Mouse (Mus musculus) regulatory T cell (primary cell): ENCODE measurements at regions not wholly inside any gene's neighbourhood (a gene's known extent, or its start where the extent isn't known, plus 50 kb on each side); places are given as distances from the start of the nearest gene placed in this dataset.

ENCODE experiments used
- in situ Hi-C: fragments of 300-600 bp; cut with MboI, MseI; formaldehyde crosslinking; loops from one replicate; pipeline ENCODE4 v1.15.1; 2025; ENCODE audit warnings: high pct_unique_total_duplicates

GRCm38 (mm10) chr5:51766111-51766510 is 198.6 kb upstream of the Ppargc1a start:
- in situ Hi-C loops, result no loop called here

GRCm38 (mm10) chr5:51764416-51764815 is 196.9 kb upstream of the Ppargc1a start:
- in situ Hi-C loops, result no loop called here

GRCm38 (mm10) chr5:51763599-51763998 is 196.1 kb upstream of the Ppargc1a start:
- in situ Hi-C loops, result no loop called here

- in situ Hi-C loops, result no loop called here
These were observed 194.8 kb upstream of the Ppargc1a start for GRCm38 (mm10) chr5:51762352-51762751.

GRCm38 (mm10) chr5:51758289-51758688 is 190.8 kb upstream of the Ppargc1a start:
- in situ Hi-C loops, result no loop called here

GRCm38 (mm10) chr5:51757864-51758263 is 190.3 kb upstream of the Ppargc1a start:
- in situ Hi-C loops, result no loop called here

DNA sequence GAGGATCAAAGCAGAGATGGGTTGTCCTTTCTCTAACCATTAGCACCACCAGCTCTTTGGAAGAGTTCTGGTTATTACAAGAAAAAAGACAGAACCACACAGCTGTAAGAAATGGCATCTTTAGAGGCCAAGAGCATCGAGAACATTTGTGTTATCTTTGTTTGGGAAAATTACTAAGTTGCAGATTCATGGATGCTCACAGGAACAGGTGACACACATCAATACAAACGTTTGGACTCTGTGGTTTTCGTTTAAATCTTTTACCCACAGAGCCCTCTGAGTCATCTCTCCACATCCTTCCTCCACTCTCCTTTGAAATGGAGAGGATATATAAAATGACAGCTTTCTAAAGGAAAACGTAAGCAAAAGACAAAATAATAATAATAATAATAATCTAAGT is 184.5 kb upstream of the Ppargc1a start:
- in situ Hi-C loops, result no loop called here

- in situ Hi-C loops, result no loop called here
These were observed 182.9 kb upstream of the Ppargc1a start for GRCm38 (mm10) chr5:51750456-51750855.

DNA sequence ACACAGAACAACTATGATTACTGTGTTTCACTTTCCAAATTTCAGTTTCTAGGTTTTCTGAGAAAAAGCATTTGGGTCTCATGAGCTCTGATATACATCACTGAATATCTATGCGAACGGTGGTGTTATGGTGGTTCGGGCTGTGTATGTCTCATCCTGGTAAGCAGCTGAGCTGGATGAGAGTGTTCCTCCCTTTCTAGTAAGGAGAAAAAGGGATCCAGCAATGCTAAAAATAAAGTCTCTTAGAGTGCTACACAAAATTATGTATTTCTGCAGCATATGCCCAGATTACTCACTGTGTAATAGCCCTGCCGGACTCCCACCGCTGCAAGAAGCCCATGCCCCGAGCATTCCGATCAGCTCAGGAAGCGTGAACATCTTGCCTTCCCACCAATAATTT is 173.4 kb upstream of the Ppargc1a start:
- in situ Hi-C loops, result no loop called here

- in situ Hi-C loops, result no loop called here
These were observed 162.7 kb upstream of the Ppargc1a start for GRCm38 (mm10) chr5:51730241-51730640.

DNA sequence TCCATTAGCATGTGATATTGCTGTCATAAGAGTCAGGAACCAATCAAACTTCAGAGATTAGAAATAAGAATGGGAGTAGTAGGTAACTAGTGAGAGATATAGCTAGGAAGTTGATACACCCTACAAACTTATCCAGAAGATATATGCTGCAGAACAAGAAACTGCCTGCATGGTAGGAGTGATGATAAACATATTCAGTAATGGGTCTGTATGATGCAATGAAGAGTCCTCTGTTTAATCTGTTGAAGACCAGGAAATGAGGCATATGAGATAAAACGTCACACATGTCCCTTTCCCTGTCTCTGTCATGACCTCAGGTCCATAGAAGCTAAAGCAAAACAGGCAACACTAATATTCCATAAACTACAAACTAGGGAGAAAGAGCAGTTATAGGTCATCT is 162.2 kb upstream of the Ppargc1a start:
- in situ Hi-C loops, result no loop called here

GRCm38 (mm10) chr5:51726762-51727161 is 159.2 kb upstream of the Ppargc1a start:
- in situ Hi-C loops, result no loop called here

- in situ Hi-C loops, result no loop called here
These were observed 151.4 kb upstream of the Ppargc1a start for GRCm38 (mm10) chr5:51718911-51719310.

GRCm38 (mm10) chr5:51718451-51718850 is 150.9 kb upstream of the Ppargc1a start:
- in situ Hi-C loops, result no loop called here

- in situ Hi-C loops, result no loop called here
These were observed 144.5 kb upstream of the Ppargc1a start for GRCm38 (mm10) chr5:51711860-51712560.

DNA sequence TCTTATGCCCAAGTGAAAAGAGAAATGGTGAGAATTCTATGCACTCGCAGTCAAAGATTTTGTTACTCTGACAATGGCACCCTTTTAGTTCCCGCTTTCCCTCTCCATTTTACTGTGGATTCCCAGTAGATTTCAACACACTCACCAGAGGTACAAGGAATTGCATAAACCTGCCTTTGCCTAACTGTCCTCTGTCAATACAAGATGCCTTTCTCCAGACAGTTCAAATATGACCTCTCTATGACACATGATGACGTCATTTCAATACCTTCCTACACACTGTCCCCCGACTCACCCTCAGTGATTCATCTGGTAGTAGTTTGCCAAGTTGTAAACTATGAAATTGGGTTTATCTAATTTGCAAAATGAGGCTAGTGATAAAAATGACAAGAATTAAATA is 143.1 kb upstream of the Ppargc1a start:
- in situ Hi-C loops, result no loop called here

GRCm38 (mm10) chr5:51709447-51709991 is 142.0 kb upstream of the Ppargc1a start:
- in situ Hi-C loops, result no loop called here

DNA sequence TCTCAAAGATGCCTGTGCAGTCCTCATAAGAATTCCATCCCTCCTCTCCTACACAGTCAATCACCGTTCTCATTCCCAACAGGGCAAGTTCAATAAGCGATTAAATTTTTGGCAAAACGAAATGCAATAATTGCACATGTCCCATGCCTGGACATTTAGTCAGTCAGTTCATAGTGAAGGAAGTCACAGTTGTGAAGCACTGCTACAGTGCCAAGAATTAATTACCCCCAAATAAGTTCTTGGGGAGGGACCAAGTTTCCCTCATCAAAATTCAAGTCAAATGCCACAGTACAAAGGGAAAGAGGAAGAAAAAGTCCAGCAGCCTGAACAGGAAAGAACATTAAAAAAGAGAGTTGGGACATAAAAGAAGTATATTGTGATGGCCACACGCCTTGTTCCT is 112.4 kb upstream of the Ppargc1a start:
- in situ Hi-C loops, result no loop called here

- in situ Hi-C loops, result no loop called here
These were observed 103.7 kb upstream of the Ppargc1a start for GRCm38 (mm10) chr5:51671190-51671589.

GRCm38 (mm10) chr5:51665241-51665640 is 97.7 kb upstream of the Ppargc1a start:
- in situ Hi-C loops, result no loop called here

- in situ Hi-C loops, result no loop called here
These were observed 90.8 kb upstream of the Ppargc1a start for GRCm38 (mm10) chr5:51658232-51658896.

- in situ Hi-C loops, result no loop called here
These were observed 86.0 kb upstream of the Ppargc1a start for GRCm38 (mm10) chr5:51653507-51653906.

- in situ Hi-C loops, result no loop called here
These were observed 56.9 kb upstream of the Ppargc1a start for GRCm38 (mm10) chr5:51624400-51624799.
